Mouse (Mus musculus) ES-E14 (cell line): ENCODE measurements at regions not wholly inside any gene's neighbourhood (a gene's known extent, or its start where the extent isn't known, plus 50 kb on each side); places are given as distances from the start of the nearest gene placed in this dataset.

ENCODE experiments used
- HCFC1 ChIP-seq: IDR thresholded peaks from 2 replicates; pipeline ENCODE4 v1.6.1; 2012; ENCODE audit warnings: low read length, inconsistent platforms, borderline replicate concordance; ENCODE audit not compliant: insufficient read depth
- MAFK ChIP-seq: IDR thresholded peaks from 2 replicates; pipeline ENCODE4 v1.6.1; 2014; ENCODE audit warnings: mild to moderate bottlenecking, low read depth, low read length, inconsistent platforms; ENCODE audit not compliant: insufficient read depth
- ZC3H11A ChIP-seq: IDR thresholded peaks from 2 replicates; pipeline ENCODE4 v1.6.1; 2012; ENCODE audit warnings: low read depth, mild to moderate bottlenecking, inconsistent platforms, low read length, borderline replicate concordance
- ZNF384 ChIP-seq: IDR thresholded peaks from 2 replicates; pipeline ENCODE4 v1.6.1; 2012; ENCODE audit warnings: low read depth, low read length, inconsistent platforms

GRCm38 (mm10) chr13:44231403-44231802, 446.8 kb downstream of the Cd83 start:
- TF ChIP-seq HCFC1 (no peak), MAFK (no peak), ZC3H11A (no peak), ZNF384 (no peak)
